Mouse (Mus musculus) spleen, adult 2 months (tissue): ENCODE data around the gene Pimreg.

Source experiments
- CTCF ChIP-seq: fragments of 200-500 bp; IDR thresholded peaks from 2 replicates; pipeline ENCODE4 v1.5.1; 2011; ENCODE audit warnings: mild to moderate bottlenecking, inconsistent platforms; ENCODE audit not compliant: insufficient read depth, insufficient read length, insufficient replicate concordance; ENCODE audit errors: extremely low read depth
- POLR2A ChIP-seq: fragments of 200-500 bp; IDR thresholded peaks from 2 replicates; pipeline ENCODE4 v1.6.1; 2011; ENCODE audit warnings: low read depth, low read length, inconsistent platforms

DNA sequence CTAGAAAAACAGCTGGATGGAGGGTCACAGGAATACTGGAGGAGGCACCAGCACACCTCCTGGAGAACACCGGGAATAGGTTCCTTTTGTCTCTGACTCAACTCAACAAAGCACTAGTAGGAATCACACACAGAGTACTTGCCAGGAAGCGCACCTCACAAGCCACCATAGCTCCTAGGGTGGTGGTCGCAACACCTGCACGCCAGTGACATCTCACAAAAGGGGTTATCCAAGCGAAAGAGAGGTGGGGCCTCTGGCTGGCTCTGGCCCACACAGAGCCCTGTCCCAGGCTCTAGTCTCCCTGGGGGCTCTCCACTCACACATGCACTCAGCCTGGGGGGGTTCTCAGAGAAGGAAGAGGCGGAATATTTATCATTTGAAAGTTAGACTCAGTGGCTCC, 6.9 kb downstream of the Pimreg start:
- TF ChIP-seq CTCF (no peak), POLR2A (no peak)
